10 mouse cellular contexts compared by ENCODE assay signal in genomic region chr6:23090346-23091055, GRCm38 (mm10). TPM values are rescaled to one million over a fixed set of nuclear protein-coding genes. Genes with fewer than 3 reads are reported as not detected.
DNase-seq lines count a peak whose midpoint lies in the region; ATAC-seq lines count a peak whose summit lies in the region.
"Not testable (repeated sequence)": the region's sequence is repeated elsewhere in the genome, so short reads cannot be mapped to it uniquely, and the experiment has no call there.
"Had no signal": no experiment of that assay in that cellular context is flagged by ENCODE, and none has a peak within 500 bp of the region (broad histone marks: within the 10 kb centered on the region; RNA-seq: fewer than 3 reads in every experiment).

No protein-coding gene starts in this region.

- DNase-seq in ES-CJ7 (ENCODE audit: low read depth, low spot score): peak; percentile 87
- DNase-seq in R1 (ENCODE audit: low read depth, low spot score): peak; percentile 95
- peak; percentile 16 for DNase-seq in kidney, adult 18-20 months
- DNase-seq in kidney, adult 8-10 months: peak; percentile 11 to 17
- DNase-seq in kidney, postnatal 36 days: peak; percentile 26 to 44

- not testable (repeated sequence) for H3K4me2 ChIP-seq in heart, embryonic 15.5 days

- not testable (repeated sequence) for H3K4me1 ChIP-seq in heart, embryonic 15.5 days (replicated peaks)

- H3K4me3 ChIP-seq in heart, embryonic 15.5 days: not testable (repeated sequence)

- H3K27me3 ChIP-seq in heart, embryonic 15.5 days: not testable (repeated sequence)

- peak overlapping the region; percentile 27; the same call in 1 of the 2 replicates for H3K27ac ChIP-seq in heart, embryonic 15.5 days

- not testable (repeated sequence) for H3K9me3 ChIP-seq in heart, embryonic 15.5 days (replicated peaks)

- WGBS in heart, embryonic 15.5 days: 85% methylated on average over 11 of the region's 11 CpGs

- not testable (repeated sequence) for H3K36me3 ChIP-seq in heart, embryonic 15.5 days

- not testable (repeated sequence) for ATAC-seq in heart, embryonic 15.5 days (replicated peaks; ENCODE audit: insufficient number of reproducible peaks, insufficient read depth, low FRiP score, low read depth)

- not testable (repeated sequence) for H3K9ac ChIP-seq in heart, embryonic 15.5 days

RNA-seq across cellular contexts. Expression of gene Aass, which starts 42.3 kb away (rescaled TPM):
- polyA plus RNA-seq in heart, embryonic 15.5 days (2015; fragmentation: Nextera tagmentation; extraction: Ambion mirVana): 0.59 and 0.96 TPM in 2 replicates
- polyA plus RNA-seq: activated CD4-positive, CD25-positive, alpha-beta regulatory T cell, adult 4 months; C2C12; G1E; Patski had no signal

Comparison
In these comparisons a context has a peak if more than half of its experiments do, and no peak if none do; other contexts are left out.
1. DNase-seq: peak in every context shown above with its lines; median percentile 95 in R1; 87 in ES-CJ7; 35 in kidney, postnatal 36 days; 16 in kidney, adult 18-20 months; 14 in kidney, adult 8-10 months.